9 mouse cellular contexts compared by ENCODE assay signal in genomic region chr2:163481539-163482029, GRCm38 (mm10). TPM values are rescaled to one million over a fixed set of nuclear protein-coding genes. Genes with fewer than 3 reads are reported as not detected.
DNase-seq lines count a peak whose midpoint lies in the region; ATAC-seq and TF ChIP-seq lines count a peak whose summit lies in the region.
"Had no signal": no experiment of that assay in that cellular context is flagged by ENCODE, and none has a peak within 500 bp of the region (broad histone marks: within the 10 kb centered on the region; RNA-seq: fewer than 3 reads in every experiment).

No protein-coding gene starts in this region.

- H3K36me3 ChIP-seq in embryonic facial prominence, embryonic 11.5 days (replicated peaks; ENCODE audit: control insufficient read depth, insufficient read depth, low read depth, low read length), result no peaks in the 10 kb centered on the region
- H3K36me3 ChIP-seq in intestine, embryonic 16.5 days (ENCODE audit: control insufficient read depth, insufficient read depth, low read length), result no peaks in the 10 kb centered on the region
- H3K36me3 ChIP-seq in liver, embryonic 16.5 days (ENCODE audit: control insufficient read depth, insufficient read depth), result no peaks in the 10 kb centered on the region
- H3K36me3 ChIP-seq in small intestine, adult 2 months (ENCODE audit: control insufficient read depth, insufficient read depth, low read length), result no peaks in the 10 kb centered on the region

- CTCF ChIA-PET in Patski (lab: Charles Lee), result interaction anchor here (1.3 kb wide), 1 partner anchor 9 kb away, joined by 8 read pairs; the partner anchor contains the start of gene Fitm2

- under 1% methylated on average over 21 of the region's 21 CpGs for WGBS in embryonic facial prominence, embryonic 11.5 days
- WGBS in intestine, embryonic 16.5 days, result 2% methylated on average over 21 of the region's 21 CpGs
- 4% methylated on average over 21 of the region's 21 CpGs for WGBS in liver, embryonic 16.5 days (ENCODE audit: insufficient replicate concordance)
- WGBS in small intestine, adult 2 months, result 3% methylated on average over 21 of the region's 21 CpGs

- DNase-seq in Patski (ENCODE audit: low read depth, low spot score), result no peak
- DNase-seq in embryonic facial prominence, embryonic 11.5 days (ENCODE audit: low spot score), result peak; percentile 48
- no peak for DNase-seq in adrenal gland, adult 18-20 months (ENCODE audit: low spot score in 2 of 2)
- no peak for DNase-seq in left cerebral cortex, adult 11 months (ENCODE audit: low spot score)
- DNase-seq in right cerebral cortex, postnatal 36 days (ENCODE audit: low spot score in 2 of 2), result no peak

- H3K27me3 ChIP-seq in Patski, result peaks cover 5% of the 10 kb centered on the region
- peaks cover 3% of the 10 kb centered on the region; the same call in 1 of the 2 replicates for H3K27me3 ChIP-seq in embryonic facial prominence, embryonic 11.5 days (ENCODE audit: control insufficient read depth, insufficient read depth, low read length)
- H3K27me3 ChIP-seq in intestine, embryonic 16.5 days (replicated peaks; ENCODE audit: control insufficient read depth, insufficient read depth, low read length), result no peaks in the 10 kb centered on the region; the same call in none of the 2 replicates
- peaks cover 14% of the 10 kb centered on the region for H3K27me3 ChIP-seq in liver, embryonic 16.5 days (ENCODE audit: control insufficient read depth, insufficient read depth, low read depth, low read length)
- no peaks in the 10 kb centered on the region for H3K27me3 ChIP-seq in small intestine, adult 2 months (ENCODE audit: control insufficient read depth, insufficient read depth, low read length)

- POLR2A ChIA-PET in Patski (lab: Charles Lee), result no interaction called here

- H3K4me1 ChIP-seq in embryonic facial prominence, embryonic 11.5 days (ENCODE audit: control insufficient read depth, insufficient read depth, low read length), result no peaks in the 10 kb centered on the region
- H3K4me1 ChIP-seq in intestine, embryonic 16.5 days (ENCODE audit: control insufficient read depth, insufficient read depth, low read length), result peaks cover 7% of the 10 kb centered on the region
- H3K4me1 ChIP-seq in liver, embryonic 16.5 days (ENCODE audit: control insufficient read depth, low read depth, low read length), result no peaks in the 10 kb centered on the region
- peaks cover 4% of the 10 kb centered on the region; the same call in 1 of the 2 replicates for H3K4me1 ChIP-seq in small intestine, adult 2 months (ENCODE audit: control insufficient read depth, insufficient read depth, insufficient read length, low read length)

- peak overlapping the region; percentile 28 for H3K4me2 ChIP-seq in embryonic facial prominence, embryonic 11.5 days (ENCODE audit: low read depth, low read length)
- H3K4me2 ChIP-seq in intestine, embryonic 16.5 days (ENCODE audit: low read depth, low read length), result peak overlapping the region; percentile 54
- H3K4me2 ChIP-seq in liver, embryonic 16.5 days (ENCODE audit: low read depth, low read length), result peak overlapping the region; percentile 41

- no peaks in the 10 kb centered on the region for H3K9me3 ChIP-seq in embryonic facial prominence, embryonic 11.5 days (replicated peaks; ENCODE audit: control insufficient read depth, low read length)
- H3K9me3 ChIP-seq in intestine, embryonic 16.5 days (ENCODE audit: control insufficient read depth, low read length), result no peaks in the 10 kb centered on the region
- H3K9me3 ChIP-seq in liver, embryonic 16.5 days (replicated peaks; ENCODE audit: control insufficient read depth, low read length), result no peaks in the 10 kb centered on the region

- peak overlapping the region; percentile 10; the same call in 1 of the 2 replicates for H3K9ac ChIP-seq in embryonic facial prominence, embryonic 11.5 days (replicated peaks; ENCODE audit: low read length)
- peak overlapping the region; percentile 25 for H3K9ac ChIP-seq in intestine, embryonic 16.5 days (ENCODE audit: low read depth, low read length)
- no peak overlapping the region for H3K9ac ChIP-seq in liver, embryonic 16.5 days (ENCODE audit: low read depth, low read length)

- peak overlapping the region; percentile 12 for H3K4me3 ChIP-seq in embryonic facial prominence, embryonic 11.5 days (ENCODE audit: low read depth, low read length)
- peak overlapping the region; percentile 27 for H3K4me3 ChIP-seq in intestine, embryonic 16.5 days (ENCODE audit: low read length)
- H3K4me3 ChIP-seq in liver, embryonic 16.5 days (ENCODE audit: low read depth, low read length), result no peak overlapping the region; the same call in 1 of the 2 replicates
- H3K4me3 ChIP-seq in small intestine, adult 2 months (ENCODE audit: low read depth, low read length), result peak overlapping the region; percentile 21; the same call in 1 of the 2 replicates

- no peak for TF ChIP-seq POLR2A in small intestine, adult 2 months (IDR thresholded peaks at IDR 0.05; ENCODE audit: low read depth, low read length)

- no peak for TF ChIP-seq CTCF in Patski (IDR thresholded peaks at IDR 0.05)
- peak; percentile 32; the same call in 1 of the 2 replicates for TF ChIP-seq CTCF in small intestine, adult 2 months (IDR thresholded peaks at IDR 0.05; ENCODE audit: extremely low read depth, insufficient read length, insufficient replicate concordance, low read depth, low read length)

- ATAC-seq in Patski, result peak; percentile 35
- ATAC-seq in embryonic facial prominence, embryonic 11.5 days (replicated peaks; ENCODE audit: insufficient number of reproducible peaks, low FRiP score, low TSS enrichment, low read depth), result 0 out of 2 replicates have a peak, but pooled peaks have one; percentile 65
- peak; percentile 78 for ATAC-seq in intestine, embryonic 16.5 days
- ATAC-seq in liver, embryonic 16.5 days (ENCODE audit: low read depth), result peak; percentile 39

- in situ Hi-C loops in Patski (cut with MboI; ENCODE audit: low pct_unique_long_range_greater_than_20kb), result no loop called here

- no peak overlapping the region for H3K27ac ChIP-seq in embryonic facial prominence, embryonic 11.5 days (replicated peaks; ENCODE audit: low read depth, low read length)
- H3K27ac ChIP-seq in intestine, embryonic 16.5 days (ENCODE audit: low read length), result no peak overlapping the region
- H3K27ac ChIP-seq in liver, embryonic 16.5 days (ENCODE audit: low read length), result no peak overlapping the region
- no peak overlapping the region for H3K27ac ChIP-seq in small intestine, adult 2 months (ENCODE audit: insufficient read depth, low read depth, low read length)

RNA-seq across cellular contexts. Expression of gene Fitm2, which starts 9.2 kb away (rescaled TPM):
- polyA plus RNA-seq in Patski (2021), result 11.7 TPM
- 9.0 and 9.7 TPM in 2 replicates for polyA plus RNA-seq in embryonic facial prominence, embryonic 11.5 days (2014; fragmentation: Nextera tagmentation; extraction: Ambion mirVana)
- 10.4 and 10.6 TPM in 2 replicates for polyA plus RNA-seq in intestine, embryonic 16.5 days (2015; fragmentation: Nextera tagmentation; extraction: Ambion mirVana)
- 3.8 and 3.9 TPM in 2 replicates for polyA plus RNA-seq in liver, embryonic 16.5 days (2015; fragmentation: Nextera tagmentation; extraction: Ambion mirVana)
- polyA plus RNA-seq in small intestine, adult 2 months (2012; rRNA removed), result 4.4 and 7.0 TPM in 2 replicates
- total RNA-seq in adrenal gland, adult 18-20 months (2021), result 100 to 1,000 TPM; 108 to 114 TPM

RNA-seq across cellular contexts. Expression of gene R3hdml, which starts 10.5 kb away (rescaled TPM):
- polyA plus RNA-seq in Patski (2021), result not detected
- polyA plus RNA-seq in embryonic facial prominence, embryonic 11.5 days (2014; fragmentation: Nextera tagmentation; extraction: Ambion mirVana), result not detected in 2 replicates
- 0.20 and 0.24 TPM in 2 replicates for polyA plus RNA-seq in intestine, embryonic 16.5 days (2015; fragmentation: Nextera tagmentation; extraction: Ambion mirVana)
- not detected in 2 replicates for polyA plus RNA-seq in liver, embryonic 16.5 days (2015; fragmentation: Nextera tagmentation; extraction: Ambion mirVana)
- polyA plus RNA-seq in small intestine, adult 2 months (2012; rRNA removed), result 0.11 and 2.7 TPM in 2 replicates
- not detected for total RNA-seq in adrenal gland, adult 18-20 months (2021)
- polyA plus RNA-seq: spleen, adult 2 months had no signal

RNA-seq across cellular contexts. Expression of gene Hnf4a, which starts 25.0 kb away (rescaled TPM):
- polyA plus RNA-seq in Patski (2021), result 0.19 TPM
- polyA plus RNA-seq in embryonic facial prominence, embryonic 11.5 days (2014; fragmentation: Nextera tagmentation; extraction: Ambion mirVana), result not detected in 2 replicates
- polyA plus RNA-seq in intestine, embryonic 16.5 days (2015; fragmentation: Nextera tagmentation; extraction: Ambion mirVana), result 86.6 and 88.5 TPM in 2 replicates
- polyA plus RNA-seq in liver, embryonic 16.5 days (2015; fragmentation: Nextera tagmentation; extraction: Ambion mirVana), result 18.8 and 21.1 TPM in 2 replicates
- 179 and 397 TPM in 2 replicates for polyA plus RNA-seq in small intestine, adult 2 months (2012; rRNA removed)
- under 1 TPM in 1 of 2 experiments, not detected in 1; 0.73 TPM for total RNA-seq in adrenal gland, adult 18-20 months (2021)

RNA-seq across cellular contexts. Expression of gene Gdap1l1, which starts 43.3 kb away (rescaled TPM):
- polyA plus RNA-seq in Patski (2021), result 0.21 TPM
- polyA plus RNA-seq in embryonic facial prominence, embryonic 11.5 days (2014; fragmentation: Nextera tagmentation; extraction: Ambion mirVana), result 10.9 and 13.6 TPM in 2 replicates
- 3.9 and 5.0 TPM in 2 replicates for polyA plus RNA-seq in intestine, embryonic 16.5 days (2015; fragmentation: Nextera tagmentation; extraction: Ambion mirVana)
- polyA plus RNA-seq in liver, embryonic 16.5 days (2015; fragmentation: Nextera tagmentation; extraction: Ambion mirVana), result 0.12 TPM in 1 of 2 replicates, not detected in the other
- 0.85 and 1.6 TPM in 2 replicates for polyA plus RNA-seq in small intestine, adult 2 months (2012; rRNA removed)
- total RNA-seq in adrenal gland, adult 18-20 months (2021), result 1 to 10 TPM; 3.3 TPM

RNA-seq across cellular contexts. Expression of gene Oser1, which starts 57.1 kb away (rescaled TPM):
- 39.0 TPM for polyA plus RNA-seq in Patski (2021)
- 105 and 106 TPM in 2 replicates for polyA plus RNA-seq in embryonic facial prominence, embryonic 11.5 days (2014; fragmentation: Nextera tagmentation; extraction: Ambion mirVana)
- 79.4 and 85.8 TPM in 2 replicates for polyA plus RNA-seq in intestine, embryonic 16.5 days (2015; fragmentation: Nextera tagmentation; extraction: Ambion mirVana)
- polyA plus RNA-seq in liver, embryonic 16.5 days (2015; fragmentation: Nextera tagmentation; extraction: Ambion mirVana), result 37.5 and 39.0 TPM in 2 replicates
- 5.0 and 12.2 TPM in 2 replicates for polyA plus RNA-seq in small intestine, adult 2 months (2012; rRNA removed)
- total RNA-seq in adrenal gland, adult 18-20 months (2021), result 10 to 100 TPM; 37.1 to 43.6 TPM

Comparison
In these comparisons a context has a peak if more than half of its experiments do, and no peak if none do; other contexts are left out.
1. RNA of gene Hnf4a, which starts 25.0 kb away (polyA plus RNA-seq): 179 to 397 TPM in small intestine, adult 2 months, 86.6 to 88.5 TPM in intestine, embryonic 16.5 days and 18.8 to 21.1 TPM in liver, embryonic 16.5 days; 0.19 TPM in Patski (single experiment) and not detected in embryonic facial prominence, embryonic 11.5 days; every median in the first group is over 10 times any median in the second.
2. Peak in every context shown above with its lines, with median percentiles within 50 percentile points of each other: ATAC-seq and H3K4me2 ChIP-seq.